Mouse (Mus musculus) olfactory bulb, adult 2 months (tissue): Measurements from ENCODE around the gene Gm136.

Source experiments
- CTCF ChIP-seq: fragments of 200-500 bp; IDR thresholded peaks from 2 replicates; pipeline ENCODE4 v1.5.1; 2012; ENCODE audit warnings: low read depth, mild to moderate bottlenecking, low read length, moderate library complexity; ENCODE audit not compliant: insufficient read depth
- POLR2A ChIP-seq: fragments of 200-500 bp; IDR thresholded peaks from 2 replicates; pipeline ENCODE4 v1.6.1; 2012; ENCODE audit warnings: mild to moderate bottlenecking, low read depth, low read length, moderate library complexity; ENCODE audit not compliant: insufficient read depth

GRCm38 (mm10) chr4:34782730-34783129 lies 26.7 kb upstream of the Gm136 start:
- TF ChIP-seq CTCF (no peak), POLR2A (no peak)
